Mouse (Mus musculus) brain, embryonic 14.5 days (tissue): ENCODE measurements around the gene Ptgir.

Experiments used
- CTCF ChIP-seq: fragments of 200-500 bp; IDR thresholded peaks from 2 replicates; pipeline ENCODE4 v1.5.1; 2012; ENCODE audit warnings: inconsistent platforms, mild to moderate bottlenecking, moderate library complexity, borderline replicate concordance; ENCODE audit not compliant: insufficient read depth, insufficient read length; ENCODE audit errors: extremely low read depth
- POLR2A ChIP-seq: fragments of 200-500 bp; IDR thresholded peaks from 2 replicates; pipeline ENCODE4 v1.6.1; 2012; ENCODE audit warnings: mild to moderate bottlenecking, inconsistent platforms, borderline replicate concordance; ENCODE audit not compliant: poor library complexity, insufficient read depth, insufficient read length, severe bottlenecking; ENCODE audit errors: extremely low read depth

GRCm38 (mm10) chr7:16956410-16957265 lies 50.3 kb downstream of the Ptgir start:
- no peak for TF ChIP-seq CTCF
- no peak for TF ChIP-seq POLR2A
